Mouse (Mus musculus): ENCODE results near the gene Crybb1. TPM values are rescaled to one million over a fixed set of nuclear protein-coding genes. Genes with fewer than 3 reads are reported as not detected.

Gene Crybb1
- polyA plus RNA-seq, 1 experiment from 2014 or later = 4.8 TPM

DNA sequence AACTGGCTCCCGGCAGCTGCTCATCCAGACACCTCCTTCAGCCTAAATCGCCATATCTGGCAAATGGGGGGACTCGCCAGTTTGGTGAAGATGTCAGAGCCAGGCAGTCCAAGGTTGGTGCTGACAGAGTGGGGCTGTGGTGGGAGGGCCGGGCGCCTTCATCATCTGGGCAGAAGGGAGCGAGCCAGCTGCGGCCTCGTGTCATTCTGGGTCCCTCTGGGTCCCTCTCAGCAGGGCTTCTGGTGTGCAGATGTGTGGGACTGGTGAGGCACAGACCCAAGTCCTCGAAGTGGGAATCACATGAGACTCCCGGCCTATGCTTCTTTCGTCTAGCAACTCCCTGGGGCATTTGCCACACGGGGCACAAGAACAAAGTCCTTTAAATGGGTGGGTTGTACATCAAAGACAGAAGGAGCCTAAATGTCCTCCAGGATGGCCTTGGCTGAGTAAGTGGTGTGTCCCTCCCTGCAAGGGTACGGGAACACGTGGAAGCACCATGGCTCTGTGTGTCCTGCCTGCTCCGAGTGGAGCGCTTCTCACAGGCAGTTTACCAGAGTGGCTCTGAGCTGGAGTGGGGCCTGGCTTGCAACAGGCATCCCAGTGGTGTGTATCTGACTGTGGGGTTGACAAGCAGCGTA is 36.8 kb downstream of the Crybb1 start:
- Histone ChIP-seq H3K9me3 (no peaks in the 10 kb centered on the region), H3K4me3 (no peak overlapping the region), H3K27ac (no peak overlapping the region), H3K4me1 (0 out of 2 replicates have a peak, but pooled peaks cover 3% of the 10 kb centered on the region), H3K27me3 (replicated peaks) (no peaks in the 10 kb centered on the region), H3K36me3 (replicated peaks) (no peaks in the 10 kb centered on the region), H3K9ac (no peak overlapping the region), H3K4me2 (no peak overlapping the region)
- WGBS = 81% methylated on average over 17 of the region's 17 CpGs
- ATAC-seq (replicated peaks) = no peak

- Histone ChIP-seq H3K4me1 (0 out of 2 replicates have a peak, but pooled peaks cover 3% of the 10 kb centered on the region), H3K4me3 (no peak overlapping the region), H3K27me3 (replicated peaks) (no peaks in the 10 kb centered on the region), H3K4me2 (no peak overlapping the region), H3K36me3 (replicated peaks) (no peaks in the 10 kb centered on the region), H3K9me3 (no peaks in the 10 kb centered on the region), H3K9ac (no peak overlapping the region), H3K27ac (no peak overlapping the region)
- 87% methylated on average over 2 of the region's 2 CpGs for WGBS
- ATAC-seq (replicated peaks) = no peak
Observed at GRCm38 (mm10) chr5:112293800-112294199, 38.2 kb downstream of the Crybb1 start.

DNA sequence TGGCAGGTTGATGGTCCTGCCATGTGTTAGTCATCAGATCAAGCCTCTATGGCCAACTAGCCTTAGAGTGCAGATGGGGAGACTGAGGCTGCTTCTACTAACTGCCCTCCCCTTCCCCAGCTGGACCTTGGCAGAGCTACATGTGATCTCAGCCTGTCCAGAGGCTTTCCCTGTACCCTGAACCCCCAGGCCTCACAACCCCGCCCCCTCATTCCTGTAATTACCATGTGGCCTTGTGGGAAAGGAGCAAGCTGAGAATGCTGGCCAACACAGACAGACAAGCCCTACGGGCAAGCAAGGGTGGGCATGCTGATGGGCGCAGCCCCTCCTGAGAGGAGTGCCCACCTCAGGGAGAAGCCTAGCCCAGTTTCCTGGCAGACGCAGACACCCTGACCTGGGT is 39.1 kb downstream of the Crybb1 start:
- H3K4me3 ChIP-seq = no peak overlapping the region
- WGBS = 75% methylated on average over 4 of the region's 4 CpGs
- 0 out of 2 replicates have a peak, but pooled peaks cover 3% of the 10 kb centered on the region for H3K4me1 ChIP-seq
- no peak overlapping the region for H3K9ac ChIP-seq
- no peaks in the 10 kb centered on the region for H3K9me3 ChIP-seq
- no peak overlapping the region for H3K27ac ChIP-seq
- ATAC-seq (replicated peaks) = no peak
- H3K36me3 ChIP-seq (replicated peaks) = no peaks in the 10 kb centered on the region
- no peaks in the 10 kb centered on the region for H3K27me3 ChIP-seq (replicated peaks)
- H3K4me2 ChIP-seq = no peak overlapping the region

DNA sequence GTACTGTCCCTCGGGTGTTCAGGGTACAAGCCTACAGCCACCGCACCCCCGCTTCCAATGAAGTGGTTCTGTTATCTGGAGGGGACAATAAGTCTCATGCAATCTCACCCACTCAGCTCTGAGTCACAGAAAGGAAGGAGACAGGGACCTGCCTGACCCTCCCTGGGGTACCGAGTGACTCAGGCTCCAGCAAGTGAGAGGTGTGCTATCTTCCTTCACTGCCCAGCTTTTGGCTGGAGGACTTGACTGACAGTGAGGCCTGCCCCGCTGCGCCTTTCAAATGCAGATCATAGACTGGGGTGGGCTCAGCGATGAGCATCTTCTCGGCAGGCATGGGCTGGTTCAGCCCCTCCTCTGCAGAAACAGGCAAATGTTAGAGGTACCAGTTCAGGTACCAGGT is 39.5 kb downstream of the Crybb1 start:
- H3K4me1 ChIP-seq = 0 out of 2 replicates have a peak, but pooled peaks cover 3% of the 10 kb centered on the region

GRCm38 (mm10) chr5:112295564-112295963 is 39.9 kb downstream of the Crybb1 start:
- Histone ChIP-seq H3K36me3 (replicated peaks) (no peaks in the 10 kb centered on the region), H3K4me3 (no peak overlapping the region), H3K4me2 (no peak overlapping the region), H3K27me3 (replicated peaks) (no peaks in the 10 kb centered on the region), H3K27ac (no peak overlapping the region), H3K9me3 (no peaks in the 10 kb centered on the region), H3K4me1 (0 out of 2 replicates have a peak, but pooled peaks cover 3% of the 10 kb centered on the region), H3K9ac (no peak overlapping the region)
- ATAC-seq (replicated peaks) = no peak
- WGBS = 51% methylated on average over 8 of the region's 8 CpGs

More for the DNA sequence above, 39.5 kb downstream of the Crybb1 start:
- WGBS = 22% methylated on average over 8 of the region's 8 CpGs
- no peaks in the 10 kb centered on the region for H3K36me3 ChIP-seq (replicated peaks)
- H3K27ac ChIP-seq = no peak overlapping the region
- no peak overlapping the region for H3K4me2 ChIP-seq
- H3K9ac ChIP-seq = no peak overlapping the region
- no peak for ATAC-seq (replicated peaks)
- no peaks in the 10 kb centered on the region for H3K27me3 ChIP-seq (replicated peaks)
- H3K4me3 ChIP-seq = no peak overlapping the region
- H3K9me3 ChIP-seq = no peaks in the 10 kb centered on the region

DNA sequence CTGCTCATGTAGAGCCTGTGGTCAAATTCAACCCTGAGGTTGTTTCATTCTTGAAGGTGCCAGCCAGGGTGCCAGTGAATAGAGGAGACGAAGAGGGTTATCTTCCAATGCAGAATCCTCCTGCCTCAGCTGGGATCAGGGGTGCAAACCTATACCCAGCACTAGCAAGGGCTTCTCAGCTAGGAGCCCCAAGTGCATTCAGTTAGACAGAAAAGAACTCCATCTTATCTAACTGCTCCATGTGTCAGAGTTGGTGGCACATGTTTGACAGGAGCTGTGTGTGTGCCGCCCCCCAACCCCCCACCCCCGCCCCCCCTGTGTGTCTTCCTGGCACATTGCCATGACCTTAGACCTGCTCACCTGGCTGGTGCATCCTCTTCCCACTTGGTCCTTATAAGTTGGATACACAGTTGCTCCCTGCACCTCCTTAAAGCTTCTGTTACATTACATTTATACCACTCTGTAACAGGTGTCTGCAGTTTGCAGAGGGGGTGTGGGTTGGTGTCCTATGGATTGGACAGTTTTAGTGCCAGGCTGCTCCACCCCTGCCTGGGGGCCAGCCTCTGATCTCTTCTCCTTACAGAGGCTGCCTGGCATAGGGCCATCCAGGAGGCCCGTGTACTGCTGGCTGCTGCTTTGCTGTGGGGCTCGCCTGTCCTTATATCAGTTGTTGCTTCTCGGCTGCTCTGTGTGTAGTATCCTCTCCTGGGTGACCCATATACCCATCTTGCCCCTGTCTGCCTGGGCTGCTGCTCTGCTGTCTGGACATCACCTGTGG is 41.0 kb downstream of the Crybb1 start:
- no peak overlapping the region for H3K4me3 ChIP-seq
- 0 out of 2 replicates have a peak, but pooled peaks cover 3% of the 10 kb centered on the region for H3K4me1 ChIP-seq
- no peaks in the 10 kb centered on the region for H3K36me3 ChIP-seq (replicated peaks)
- no peak overlapping the region for H3K4me2 ChIP-seq
- no peaks in the 10 kb centered on the region for H3K27me3 ChIP-seq (replicated peaks)
- no peaks in the 10 kb centered on the region for H3K9me3 ChIP-seq
- ATAC-seq (replicated peaks) = no peak
- H3K9ac ChIP-seq = no peak overlapping the region
- WGBS = 74% methylated on average over 6 of the region's 6 CpGs
- no peak overlapping the region for H3K27ac ChIP-seq

DNA sequence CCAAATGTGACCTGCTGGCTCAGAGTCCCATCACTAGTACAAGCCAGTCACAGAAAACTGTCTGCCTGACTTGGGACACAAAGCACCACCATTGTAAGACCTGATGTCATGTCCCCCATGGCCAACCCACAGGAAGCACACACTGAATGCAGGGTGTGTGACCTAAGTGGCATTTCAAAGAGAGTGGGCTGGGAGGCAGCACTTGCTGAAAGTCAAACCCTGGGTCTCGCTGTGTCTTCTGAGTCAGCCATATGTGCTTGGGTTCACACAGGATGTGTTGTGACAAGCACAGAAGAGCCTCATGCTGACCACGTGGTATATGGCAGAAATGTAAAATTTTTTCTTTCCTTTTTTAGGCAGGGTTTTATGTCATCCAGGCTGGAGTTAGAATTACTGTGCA is 41.6 kb downstream of the Crybb1 start:
- Histone ChIP-seq H3K36me3 (replicated peaks) (no peaks in the 10 kb centered on the region), H3K9ac (no peak overlapping the region), H3K4me2 (no peak overlapping the region), H3K4me1 (0 out of 2 replicates have a peak, but pooled peaks cover 3% of the 10 kb centered on the region), H3K4me3 (no peak overlapping the region), H3K9me3 (no peaks in the 10 kb centered on the region), H3K27ac (no peak overlapping the region), H3K27me3 (replicated peaks) (no peaks in the 10 kb centered on the region)
- 82% methylated on average over 2 of the region's 2 CpGs for WGBS
- no peak for ATAC-seq (replicated peaks)

GRCm38 (mm10) chr5:112298226-112298988 is 42.8 kb downstream of the Crybb1 start:
- ATAC-seq (replicated peaks) = no peak
- H3K4me3 ChIP-seq = no peak overlapping the region
- WGBS = 88% methylated on average over 12 of the region's 12 CpGs
- no peaks in the 10 kb centered on the region for H3K9me3 ChIP-seq
- no peak overlapping the region for H3K27ac ChIP-seq
- H3K27me3 ChIP-seq (replicated peaks) = no peaks in the 10 kb centered on the region
- H3K4me1 ChIP-seq = 0 out of 2 replicates have a peak, but pooled peaks cover 3% of the 10 kb centered on the region
- no peaks in the 10 kb centered on the region for H3K36me3 ChIP-seq (replicated peaks)
- H3K9ac ChIP-seq = no peak overlapping the region
- H3K4me2 ChIP-seq = no peak overlapping the region

GRCm38 (mm10) chr5:112299399-112299798 is 43.8 kb downstream of the Crybb1 start:
- 0 out of 2 replicates have a peak, but pooled peaks cover 3% of the 10 kb centered on the region for H3K4me1 ChIP-seq
- H3K27ac ChIP-seq = no peak overlapping the region
- WGBS = 86% methylated on average over 4 of the region's 4 CpGs
- no peak for ATAC-seq (replicated peaks)
- H3K9me3 ChIP-seq = no peaks in the 10 kb centered on the region
- no peak overlapping the region for H3K4me3 ChIP-seq
- H3K36me3 ChIP-seq (replicated peaks) = no peaks in the 10 kb centered on the region
- H3K9ac ChIP-seq = no peak overlapping the region
- H3K4me2 ChIP-seq = no peak overlapping the region
- no peaks in the 10 kb centered on the region for H3K27me3 ChIP-seq (replicated peaks)

- no peak overlapping the region for H3K4me3 ChIP-seq
- 78% methylated on average over 2 of the region's 2 CpGs for WGBS
Observed at GRCm38 (mm10) chr5:112300112-112300511, 44.5 kb downstream of the Crybb1 start.

GRCm38 (mm10) chr5:112300721-112301308 is 45.2 kb downstream of the Crybb1 start:
- WGBS = 93% methylated on average over 6 of the region's 6 CpGs
- no peak overlapping the region for H3K27ac ChIP-seq

More at GRCm38 (mm10) chr5:112300112-112300511, 44.5 kb downstream of the Crybb1 start:
- Histone ChIP-seq H3K4me2 (no peak overlapping the region), H3K4me1 (no peaks in the 10 kb centered on the region), H3K27ac (no peak overlapping the region), H3K9me3 (no peaks in the 10 kb centered on the region), H3K36me3 (replicated peaks) (no peaks in the 10 kb centered on the region), H3K9ac (no peak overlapping the region), H3K27me3 (replicated peaks) (no peaks in the 10 kb centered on the region)
- ATAC-seq (replicated peaks) = no peak

GRCm38 (mm10) chr5:112301694-112302093 is 46.1 kb downstream of the Crybb1 start:
- H3K4me1 ChIP-seq = no peaks in the 10 kb centered on the region
- H3K9ac ChIP-seq = no peak overlapping the region
- H3K36me3 ChIP-seq (replicated peaks) = no peaks in the 10 kb centered on the region
- H3K4me2 ChIP-seq = no peak overlapping the region
- ATAC-seq (replicated peaks) = no peak
- no peak overlapping the region for H3K27ac ChIP-seq
- H3K27me3 ChIP-seq (replicated peaks) = no peaks in the 10 kb centered on the region
- H3K9me3 ChIP-seq = no peaks in the 10 kb centered on the region
- 84% methylated on average over 4 of the region's 4 CpGs for WGBS
- H3K4me3 ChIP-seq = no peak overlapping the region

More at GRCm38 (mm10) chr5:112300721-112301308, 45.2 kb downstream of the Crybb1 start:
- no peaks in the 10 kb centered on the region for H3K4me1 ChIP-seq
- H3K4me3 ChIP-seq = no peak overlapping the region
- no peaks in the 10 kb centered on the region for H3K9me3 ChIP-seq
- no peak for ATAC-seq (replicated peaks)
- H3K36me3 ChIP-seq (replicated peaks) = no peaks in the 10 kb centered on the region
- H3K4me2 ChIP-seq = no peak overlapping the region
- H3K27me3 ChIP-seq (replicated peaks) = no peaks in the 10 kb centered on the region
- H3K9ac ChIP-seq = no peak overlapping the region

Measured in midbrain, embryonic 15.5 days (tissue).